Comparison of ENCODE assay signal across 8 mouse cellular contexts in genomic region chr5:137287953-137288743, GRCm38 (mm10). TPM values are rescaled to one million over a fixed set of nuclear protein-coding genes. Genes with fewer than 3 reads are reported as not detected.
DNase-seq lines count a peak whose midpoint lies in the region; ATAC-seq and TF ChIP-seq lines count a peak whose summit lies in the region.

No protein-coding gene starts in this region.

- under 1% methylated on average over 65 of the region's 65 CpGs for WGBS in embryonic facial prominence, embryonic 10.5 days
- under 1% methylated on average over 54 of the region's 65 CpGs for WGBS in hindbrain, embryonic 14.5 days

- peaks cover 49% of the 10 kb centered on the region for H3K4me1 ChIP-seq in E14TG2a.4 (replicated peaks; ENCODE audit: low read depth, low read length)
- H3K4me1 ChIP-seq in embryonic facial prominence, embryonic 10.5 days = peaks cover 37% of the 10 kb centered on the region
- H3K4me1 ChIP-seq in hindbrain, embryonic 14.5 days (replicated peaks; ENCODE audit: control insufficient read depth, insufficient read depth, low read length) = peaks cover 24% of the 10 kb centered on the region

- H3K27me3 ChIP-seq in E14TG2a.4 (ENCODE audit: insufficient read depth, low read length) = peaks cover 60% of the 10 kb centered on the region
- peaks cover 64% of the 10 kb centered on the region for H3K27me3 ChIP-seq in embryonic facial prominence, embryonic 10.5 days (replicated peaks; ENCODE audit: low read depth, poor library complexity, severe bottlenecking)
- H3K27me3 ChIP-seq in hindbrain, embryonic 14.5 days (ENCODE audit: control insufficient read depth, insufficient read depth, low read length) = peaks cover 38% of the 10 kb centered on the region

- peak; percentile 61 for DNase-seq in gastrocnemius, adult 2 months
- no peak for DNase-seq in gastrocnemius, postnatal 14 days
- DNase-seq in embryonic facial prominence, embryonic 10.5 days (ENCODE audit: low spot score) = peak; percentile 53
- DNase-seq in hindbrain, embryonic 14.5 days (ENCODE audit: low spot score) = peak; percentile 37
- peak; percentile 74 for DNase-seq in liver
- peak; percentile 65 for DNase-seq in right cerebral cortex, adult 18-20 months
- no peak for DNase-seq in urinary bladder, adult 2 months (ENCODE audit: low spot score)

- TF ChIP-seq CTCF in gastrocnemius, adult 2 months (IDR thresholded peaks at IDR 0.05) = no peak
- no peak for TF ChIP-seq CTCF in E14TG2a.4 (conservative IDR thresholded peaks at IDR 0.05; ENCODE audit: low read length)

- intact Hi-C loops in gastrocnemius, adult 2 months (cut with DNase I) = loop anchor here (2.0 kb wide), 1 partner anchor 165 kb away; no protein-coding TSS in a partner anchor
- intact Hi-C loops in gastrocnemius, postnatal 14 days (cut with DNase I; ENCODE audit: low total_unique reads) = loop anchor here (2.0 kb wide), 1 partner anchor 157 kb away; no protein-coding TSS in a partner anchor

- no peaks in the 10 kb centered on the region for H3K36me3 ChIP-seq in E14TG2a.4 (ENCODE audit: insufficient read depth, low read length)
- no peaks in the 10 kb centered on the region for H3K36me3 ChIP-seq in embryonic facial prominence, embryonic 10.5 days (replicated peaks)
- H3K36me3 ChIP-seq in hindbrain, embryonic 14.5 days (replicated peaks; ENCODE audit: control insufficient read depth, insufficient read depth) = no peaks in the 10 kb centered on the region

- no peak for ATAC-seq in hindbrain, embryonic 14.5 days (ENCODE audit: low FRiP score)

- peaks cover 5% of the 10 kb centered on the region; the same call in 1 of the 2 replicates for H3K9me3 ChIP-seq in E14TG2a.4 (ENCODE audit: low read length)
- no peaks in the 10 kb centered on the region; the same call in 1 of the 2 replicates for H3K9me3 ChIP-seq in embryonic facial prominence, embryonic 10.5 days
- no peaks in the 10 kb centered on the region for H3K9me3 ChIP-seq in hindbrain, embryonic 14.5 days (ENCODE audit: control insufficient read depth, low read length)

- peak overlapping the region; percentile 73 for H3K4me3 ChIP-seq in gastrocnemius, adult 2 months
- H3K4me3 ChIP-seq in E14TG2a.4 (replicated peaks; ENCODE audit: low read length) = peak overlapping the region; percentile 76
- peak overlapping the region; percentile 59 for H3K4me3 ChIP-seq in embryonic facial prominence, embryonic 10.5 days
- H3K4me3 ChIP-seq in hindbrain, embryonic 14.5 days (replicated peaks; ENCODE audit: low read length) = peak overlapping the region; percentile 51

- H3K27ac ChIP-seq in gastrocnemius, adult 2 months = peak overlapping the region; percentile 68
- H3K27ac ChIP-seq in embryonic facial prominence, embryonic 10.5 days (replicated peaks) = peak overlapping the region; percentile 65
- H3K27ac ChIP-seq in hindbrain, embryonic 14.5 days = peak overlapping the region; percentile 77

- H3K9ac ChIP-seq in hindbrain, embryonic 14.5 days = peak overlapping the region; percentile 68

- peak overlapping the region; percentile 97 for H3K4me2 ChIP-seq in hindbrain, embryonic 14.5 days (replicated peaks)

RNA-seq across cellular contexts. Expression of gene Ache, which starts 0.8 kb away (rescaled TPM):
- total RNA-seq in gastrocnemius, adult 2 months (2021) = 10 to 100 TPM; 13.7 to 17.9 TPM
- total RNA-seq in gastrocnemius, postnatal 14 days (2021) = 10 to 100 TPM; 48.8 to 59.8 TPM
- polyA plus RNA-seq in embryonic facial prominence, embryonic 10.5 days (2016; fragmentation: Nextera tagmentation; extraction: Ambion mirVana) = 3.8 and 4.5 TPM in 2 replicates
- polyA plus RNA-seq in hindbrain, embryonic 14.5 days (2014; fragmentation: Nextera tagmentation; extraction: Ambion mirVana) = 56.7 and 68.4 TPM in 2 replicates
- polyA plus RNA-seq in urinary bladder, adult 2 months (2012; rRNA removed) = 0.87 and 1.1 TPM in 2 replicates

RNA-seq across cellular contexts. Expression of gene Ufsp1, which starts 6.3 kb away (rescaled TPM):
- 10 to 100 TPM; 14.2 to 15.1 TPM for total RNA-seq in gastrocnemius, adult 2 months (2021)
- 10 to 100 TPM; 30.5 to 36.3 TPM for total RNA-seq in gastrocnemius, postnatal 14 days (2021)
- 7.8 and 8.3 TPM in 2 replicates for polyA plus RNA-seq in embryonic facial prominence, embryonic 10.5 days (2016; fragmentation: Nextera tagmentation; extraction: Ambion mirVana)
- 22.3 and 22.6 TPM in 2 replicates for polyA plus RNA-seq in hindbrain, embryonic 14.5 days (2014; fragmentation: Nextera tagmentation; extraction: Ambion mirVana)
- 8.2 and 9.0 TPM in 2 replicates for polyA plus RNA-seq in urinary bladder, adult 2 months (2012; rRNA removed)

RNA-seq across cellular contexts. Expression of gene Srrt, which starts 19.3 kb away (rescaled TPM):
- 10 to 100 TPM; 38.7 to 46.2 TPM for total RNA-seq in gastrocnemius, adult 2 months (2021)
- 10 to 100 TPM; 39.0 to 40.6 TPM for total RNA-seq in gastrocnemius, postnatal 14 days (2021)
- 191 and 214 TPM in 2 replicates for polyA plus RNA-seq in embryonic facial prominence, embryonic 10.5 days (2016; fragmentation: Nextera tagmentation; extraction: Ambion mirVana)
- 75.0 and 81.0 TPM in 2 replicates for polyA plus RNA-seq in hindbrain, embryonic 14.5 days (2014; fragmentation: Nextera tagmentation; extraction: Ambion mirVana)
- polyA plus RNA-seq in urinary bladder, adult 2 months (2012; rRNA removed) = 163 and 168 TPM in 2 replicates

RNA-seq across cellular contexts. Expression of gene Trip6, which starts 26.1 kb away (rescaled TPM):
- 1 to 10 TPM; 2.1 to 3.1 TPM for total RNA-seq in gastrocnemius, adult 2 months (2021)
- total RNA-seq in gastrocnemius, postnatal 14 days (2021) = 1 to 10 TPM; 7.9 to 9.6 TPM
- polyA plus RNA-seq in embryonic facial prominence, embryonic 10.5 days (2016; fragmentation: Nextera tagmentation; extraction: Ambion mirVana) = 73.1 and 76.2 TPM in 2 replicates
- polyA plus RNA-seq in hindbrain, embryonic 14.5 days (2014; fragmentation: Nextera tagmentation; extraction: Ambion mirVana) = 11.1 and 12.2 TPM in 2 replicates
- 54.5 and 62.8 TPM in 2 replicates for polyA plus RNA-seq in urinary bladder, adult 2 months (2012; rRNA removed)

RNA-seq across cellular contexts. Expression of gene Slc12a9, which starts 45.2 kb away (rescaled TPM):
- 1 to 10 TPM; 2.0 to 2.4 TPM for total RNA-seq in gastrocnemius, adult 2 months (2021)
- total RNA-seq in gastrocnemius, postnatal 14 days (2021) = 1 to 10 TPM; 3.1 to 3.3 TPM
- 12.6 and 13.4 TPM in 2 replicates for polyA plus RNA-seq in embryonic facial prominence, embryonic 10.5 days (2016; fragmentation: Nextera tagmentation; extraction: Ambion mirVana)
- 14.9 and 17.6 TPM in 2 replicates for polyA plus RNA-seq in hindbrain, embryonic 14.5 days (2014; fragmentation: Nextera tagmentation; extraction: Ambion mirVana)
- 16.6 and 17.1 TPM in 2 replicates for polyA plus RNA-seq in urinary bladder, adult 2 months (2012; rRNA removed)

Comparison
In these comparisons a context has a peak if more than half of its experiments do, and no peak if none do; other contexts are left out.
1. DNase-seq: peak in gastrocnemius, adult 2 months (single experiment), embryonic facial prominence, embryonic 10.5 days (single experiment), hindbrain, embryonic 14.5 days (single experiment), liver (single experiment) and right cerebral cortex, adult 18-20 months (single experiment); none in gastrocnemius, postnatal 14 days (single experiment) and urinary bladder, adult 2 months (single experiment).
2. RNA of gene Ache, which starts 0.8 kb away (polyA plus RNA-seq): 56.7 to 68.4 TPM in hindbrain, embryonic 14.5 days; 3.8 to 4.5 TPM in embryonic facial prominence, embryonic 10.5 days and 0.87 to 1.1 TPM in urinary bladder, adult 2 months; every median in the first group is over 10 times any median in the second.
3. Peak in every context shown above with its lines, with median percentiles within 50 percentile points of each other: H3K27ac ChIP-seq and H3K4me3 ChIP-seq.